Mouse (Mus musculus) spleen, postnatal 36 days (tissue): ENCODE data around the gene Mief1.
A peak's percentile ranks its signal among the peaks of the same experiment; 100 is the strongest.

Experiments
- DNase-seq, 2 experiments: peaks; one replicate each; pipeline ENCODE4 v3.0.0; 2022; ENCODE audit warnings: low spot score in 2 of 2, mixed read lengths in 1 of 2

Mief1 gene

DNA sequence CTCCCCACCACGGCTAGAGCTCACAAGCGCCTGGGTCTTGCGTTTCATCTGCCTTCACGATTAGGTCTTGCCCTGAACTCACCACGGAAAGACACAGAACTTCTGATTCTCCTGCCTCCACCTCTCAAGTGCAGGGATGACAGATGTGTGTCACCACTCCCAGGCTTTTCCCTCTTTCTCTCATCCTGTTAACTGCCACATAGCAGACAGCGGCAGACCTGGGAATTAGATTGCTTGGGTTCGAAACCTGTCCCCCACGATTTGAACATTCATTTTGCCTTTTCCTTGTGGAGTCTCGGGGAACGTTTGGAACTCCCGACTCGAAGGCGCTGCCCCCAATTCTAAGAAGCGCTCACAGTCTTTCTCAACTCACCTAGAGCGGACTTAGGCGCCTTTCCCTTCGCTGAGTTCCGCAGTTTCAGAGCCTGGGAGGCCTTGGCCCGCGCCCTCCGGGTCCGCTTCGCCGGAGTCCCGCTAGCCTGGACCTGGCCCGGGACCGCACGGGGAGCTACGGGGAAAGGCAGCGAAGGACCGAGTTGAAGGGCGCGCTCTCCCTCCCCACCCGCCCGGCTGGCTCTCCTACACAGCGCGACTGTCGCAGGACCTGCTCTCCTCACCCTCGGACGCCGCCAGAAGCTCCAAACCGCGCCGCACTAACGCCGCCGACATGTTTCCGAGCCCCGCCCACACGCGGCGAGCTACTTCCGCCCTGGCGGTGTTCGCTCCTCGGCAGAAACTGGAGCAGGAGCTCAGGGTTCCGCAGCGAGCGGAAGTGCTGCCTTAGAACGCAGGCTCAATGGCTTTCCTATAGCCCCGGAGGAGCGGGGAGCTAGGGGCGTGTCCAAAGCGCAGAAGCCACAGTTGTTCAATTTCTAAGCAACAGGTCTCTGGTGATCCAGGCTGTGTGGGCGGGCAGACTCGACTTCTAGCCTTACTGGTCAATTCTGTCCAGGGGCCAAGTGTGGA, 30.1 kb downstream of the Mief1 start, which contains the start of gene Rps19bp1:
Rps19bp1 (minus strand) TSS at position 706 of the 966 bp plus-strand sequence.
- DNase-seq = peak; percentile 87 to 90

DNA sequence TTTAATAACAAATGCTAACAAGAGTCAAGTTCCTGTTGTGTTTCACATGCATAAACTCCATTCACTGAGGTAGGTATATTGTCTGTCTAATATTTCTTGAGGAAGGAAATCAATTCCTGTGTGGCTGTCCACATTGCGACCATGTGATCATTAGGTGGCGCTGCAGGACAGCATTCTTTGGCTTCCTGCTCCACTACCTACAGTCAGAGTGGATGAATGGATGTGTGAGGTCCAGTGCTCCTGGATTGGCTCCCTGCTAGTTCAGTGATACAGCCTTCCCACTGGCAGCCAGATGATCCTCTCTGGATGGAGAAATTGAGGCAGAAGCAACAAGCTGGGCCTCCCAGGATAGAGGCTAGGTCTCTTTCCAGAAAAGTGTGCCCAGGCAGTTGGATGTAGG, 32.5 kb downstream of the Mief1 start:
- peak; percentile 55 to 65 for DNase-seq

DNA sequence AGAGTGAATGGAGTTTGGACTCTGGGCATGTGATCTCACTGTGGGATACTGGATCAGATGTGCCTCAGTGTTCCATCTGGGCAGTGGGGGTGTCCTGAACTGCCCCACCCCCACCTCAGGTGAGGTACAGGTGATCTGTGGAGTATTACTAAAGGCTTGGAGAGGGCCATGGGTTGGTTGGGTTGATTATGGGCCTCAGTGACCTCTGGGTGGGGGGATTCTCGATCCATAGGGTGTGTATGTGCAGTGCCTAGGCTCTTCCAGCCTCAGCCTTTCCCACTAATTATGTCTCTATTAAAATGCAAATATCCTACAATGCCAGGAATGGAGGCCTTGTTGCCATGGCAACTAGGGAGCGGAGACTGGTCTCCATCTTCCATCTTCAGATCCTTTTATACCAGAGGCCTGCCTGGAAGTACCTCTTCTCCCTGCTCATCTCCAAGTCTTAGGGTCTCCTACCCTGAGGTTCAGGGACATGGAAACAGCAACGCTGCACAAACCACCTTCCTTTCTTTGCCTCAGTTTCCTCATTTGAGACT, 38.1 kb downstream of the Mief1 start:
- no peak for DNase-seq

DNA sequence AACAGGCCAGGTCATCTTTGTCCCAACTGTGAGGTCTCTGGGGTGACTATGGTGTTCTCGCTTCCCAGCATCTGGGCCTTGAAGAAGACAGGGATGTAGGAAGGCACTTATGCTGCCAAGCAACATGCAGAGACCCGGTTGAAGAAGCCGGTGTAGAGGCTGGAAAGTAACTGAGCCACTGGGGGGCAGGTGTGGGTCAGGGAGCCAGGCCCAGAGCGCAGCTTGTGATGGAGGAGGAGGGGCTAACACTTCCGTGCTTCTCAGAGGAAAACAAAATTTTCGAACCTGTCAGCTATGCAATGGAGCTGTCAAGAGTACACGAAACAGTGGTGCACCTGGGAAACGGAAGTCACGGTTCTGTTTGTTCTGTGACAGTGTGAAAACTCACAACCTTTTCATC, 43.3 kb downstream of the Mief1 start:
- DNase-seq = no peak

DNA sequence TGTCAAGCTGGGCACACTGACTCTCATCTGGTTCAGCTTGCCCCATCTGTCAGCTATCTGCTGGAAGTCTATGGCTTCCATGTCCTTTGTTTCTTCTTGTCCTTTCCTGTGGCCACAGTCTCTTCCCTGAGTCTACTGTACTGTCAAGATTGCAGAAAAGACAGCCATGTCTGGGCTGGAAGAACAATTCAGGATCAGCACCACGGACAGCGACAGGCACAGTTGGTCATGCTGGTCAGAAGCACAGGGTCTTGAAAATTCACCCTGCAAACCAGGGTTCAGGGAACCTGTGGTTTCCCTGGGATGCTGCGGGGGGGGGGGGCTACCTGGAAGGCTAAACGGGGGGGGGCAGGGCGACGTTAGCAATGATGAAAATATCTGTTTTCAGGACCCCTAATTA, 43.8 kb downstream of the Mief1 start:
- no peak for DNase-seq

DNA sequence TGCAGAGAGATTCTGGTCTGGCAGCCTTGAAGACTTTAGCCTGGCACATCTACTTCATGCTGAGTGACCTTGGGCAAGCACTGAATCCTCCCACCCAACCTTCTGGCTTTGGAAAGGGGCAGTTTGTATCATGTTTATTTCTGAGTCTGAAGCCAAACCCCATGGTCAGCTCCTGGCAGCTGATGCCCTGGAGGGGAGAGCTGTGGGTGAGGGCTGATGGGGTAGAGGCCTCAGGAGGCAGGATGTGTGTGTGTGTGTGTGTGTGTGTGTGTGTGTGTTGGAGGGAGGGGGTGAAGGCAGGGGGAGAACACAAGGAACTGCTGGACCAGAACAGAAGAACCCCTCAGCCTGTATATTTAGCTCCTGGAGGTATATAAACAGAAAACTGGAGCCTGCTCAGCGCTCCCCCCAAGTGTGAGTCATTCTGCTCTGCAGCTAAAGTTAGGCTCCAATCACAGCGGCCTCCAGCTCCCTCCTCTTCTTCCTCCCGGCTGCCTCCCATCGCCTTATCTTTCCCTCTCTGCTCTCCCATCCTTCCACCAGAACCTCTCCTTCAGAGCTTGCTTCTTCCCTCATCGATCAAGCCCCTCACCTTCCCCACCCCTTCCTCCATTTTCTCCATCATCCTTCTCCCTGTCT, 44.4 kb downstream of the Mief1 start:
- DNase-seq = no peak

DNA sequence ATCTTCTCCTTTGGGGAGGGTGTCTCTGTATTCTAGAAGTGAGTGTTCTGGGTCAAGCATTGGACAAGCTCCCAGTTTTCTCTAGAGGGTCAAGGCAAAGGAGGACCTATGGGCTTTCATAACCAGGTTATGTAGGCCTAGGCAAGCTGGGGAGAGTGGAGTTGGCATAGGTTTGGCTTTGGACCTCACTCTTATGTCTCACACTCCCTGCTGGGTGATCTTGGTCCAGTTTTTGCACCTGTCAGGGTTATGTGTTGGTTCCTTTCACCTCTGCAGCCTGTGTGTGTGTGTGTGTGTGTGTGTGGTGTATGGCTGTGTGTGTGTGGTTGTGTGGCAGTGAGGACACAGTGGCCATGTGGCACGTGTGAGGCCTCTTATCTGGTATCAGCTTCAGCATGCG, 45.2 kb downstream of the Mief1 start:
- DNase-seq = no peak

DNA sequence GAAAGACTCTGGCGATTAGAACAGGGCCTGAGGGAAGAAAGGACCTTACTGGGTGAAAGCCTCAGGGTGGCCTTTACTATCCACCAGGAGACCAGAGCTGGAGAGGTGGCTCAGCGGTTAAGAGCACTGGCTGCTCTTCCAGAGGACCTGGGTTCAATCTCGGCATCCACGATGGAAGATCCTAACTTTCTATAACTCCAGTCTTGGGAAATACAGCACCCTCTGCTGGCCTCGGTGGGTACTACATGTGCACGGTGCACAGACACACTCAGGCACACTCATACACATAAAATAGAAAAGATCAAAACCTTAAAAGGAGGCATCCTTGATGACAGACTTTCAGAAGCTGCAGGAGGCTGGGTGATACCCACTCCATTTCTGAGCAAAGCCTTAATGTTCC, 46.8 kb downstream of the Mief1 start:
- DNase-seq = no peak

DNA sequence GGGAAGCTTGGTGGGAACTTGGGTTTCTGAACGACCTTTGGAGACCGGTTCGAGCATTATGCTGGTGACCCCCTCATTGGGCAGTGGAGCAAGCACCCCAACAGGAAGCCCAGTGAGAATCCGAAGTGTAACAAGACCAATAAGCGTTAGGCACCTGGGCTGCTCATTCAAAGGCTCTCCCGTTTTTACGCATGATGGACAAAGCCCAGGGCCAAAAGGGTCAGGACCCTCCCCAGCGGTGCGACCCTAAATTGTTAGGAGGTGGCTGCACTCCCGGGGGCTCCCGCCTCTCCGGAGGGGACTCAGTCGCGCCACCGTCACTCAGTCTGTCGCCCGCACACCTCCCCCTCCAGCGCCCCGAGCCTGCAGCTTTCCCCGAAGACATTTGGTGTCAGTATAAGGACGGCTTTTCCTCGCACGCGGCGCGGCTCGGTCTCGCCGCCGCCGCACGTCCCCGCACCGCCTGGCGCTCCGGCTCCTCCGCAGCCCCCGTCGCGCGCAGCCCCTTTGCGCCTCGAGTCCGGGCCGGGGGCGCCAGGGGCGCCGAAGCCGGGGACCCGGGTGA, 53.1 kb downstream of the Mief1 start, which contains the start of gene Cacna1i:
Cacna1i (plus strand) TSS at position 388 of the 565 bp plus-strand sequence.
- DNase-seq = no peak

DNA sequence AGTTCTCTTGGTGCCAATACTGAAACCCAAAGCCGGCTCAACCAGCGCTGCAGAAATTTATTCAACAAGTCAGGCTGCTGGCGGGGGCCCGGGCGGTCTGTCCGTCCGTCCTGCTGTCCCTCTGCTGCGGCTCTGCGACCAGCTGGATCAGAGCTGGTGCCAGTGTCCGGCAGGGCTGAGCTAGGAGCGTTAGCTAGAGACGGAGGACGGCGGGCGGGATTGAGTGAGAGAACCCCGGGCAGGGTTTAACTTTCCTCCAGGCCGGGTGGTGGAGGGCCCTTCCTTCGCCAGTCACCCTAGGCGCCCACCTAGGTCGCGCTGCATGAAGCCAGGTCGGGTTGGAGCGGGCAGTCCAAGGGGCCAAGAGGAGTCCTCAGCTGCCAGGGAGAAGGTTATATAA, 54.2 kb downstream of the Mief1 start:
- DNase-seq = no peak

DNA sequence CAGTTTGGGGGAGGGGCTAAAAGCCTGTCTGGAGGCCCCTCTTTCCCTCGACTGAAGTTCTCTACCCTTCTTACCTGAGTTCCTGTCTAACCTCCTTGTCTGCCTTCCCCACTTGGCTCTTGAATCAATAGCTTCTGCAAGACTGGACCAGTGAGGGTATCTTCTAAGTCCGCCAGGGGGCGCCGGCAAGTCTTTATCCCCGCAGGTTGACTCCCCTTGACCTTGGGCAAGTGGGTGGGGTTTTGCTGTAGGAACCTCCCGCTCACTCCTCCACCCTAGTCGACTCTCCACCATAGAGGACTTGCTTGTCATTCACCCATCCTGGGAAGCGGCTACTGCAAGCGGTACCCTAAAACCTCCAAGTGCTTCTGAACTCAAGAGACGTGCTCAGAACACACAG, 55.6 kb downstream of the Mief1 start:
- DNase-seq = peak; percentile 77 to 81

DNA sequence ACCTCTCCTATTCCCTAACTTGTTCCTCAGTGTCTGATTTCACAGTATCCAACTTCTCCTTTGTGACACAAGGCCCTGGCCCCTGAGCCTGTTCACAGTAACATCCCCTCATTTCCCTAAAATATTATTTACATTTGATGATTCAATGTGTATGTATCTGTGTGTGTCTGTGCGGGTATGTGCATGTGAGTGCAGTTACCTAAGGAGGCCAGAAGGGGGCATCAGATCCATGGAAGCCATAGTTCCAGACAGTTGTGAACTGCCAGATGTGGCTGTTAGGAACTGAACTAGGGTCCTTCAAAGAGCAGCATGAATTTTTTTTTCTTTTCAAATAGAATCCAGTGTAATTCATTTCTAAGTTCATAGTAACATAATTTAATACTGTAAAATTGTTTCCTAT, 63.3 kb downstream of the Mief1 start:
- no peak for DNase-seq
